Mouse (Mus musculus): ENCODE measurements around the gene Znrf4. TPM values are rescaled to one million over a fixed set of nuclear protein-coding genes. Genes with fewer than 3 reads are reported as not detected.

Znrf4 gene
- polyA plus RNA-seq, 1 experiment from 2014 or later, result 0.14 TPM

DNA sequence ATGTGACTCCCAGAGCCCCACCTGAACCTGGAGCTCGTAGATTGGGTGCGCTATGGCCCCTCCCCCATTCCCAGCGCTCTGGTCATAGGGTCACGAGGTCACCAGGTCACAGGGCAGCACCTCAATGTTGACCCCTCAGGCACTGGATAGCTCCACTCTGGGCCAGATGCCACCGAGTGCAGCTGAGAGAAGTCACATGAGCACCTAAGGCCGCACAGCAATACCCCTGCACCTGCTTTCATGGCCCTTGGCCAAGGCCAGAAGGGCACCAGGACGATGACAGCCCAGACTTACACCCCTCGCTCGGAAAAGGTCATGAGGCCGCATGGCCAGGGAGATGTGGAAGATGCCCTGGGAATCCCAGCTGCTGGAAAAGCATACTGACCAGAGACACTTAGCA is 41.7 kb downstream of the Znrf4 start:
- H3K4me3 ChIP-seq, result peak overlapping the region; percentile 24

GRCm38 (mm10) chr17:56470001-56470436 is 42.2 kb downstream of the Znrf4 start:
- Histone ChIP-seq H3K4me2 (replicated peaks) (peak overlapping the region; percentile 45), H3K36me3 (no peaks in the 10 kb centered on the region), H3K9me3 (no peaks in the 10 kb centered on the region), H3K27ac (replicated peaks) (peak overlapping the region; percentile 96), H3K4me1 (peaks cover 89% of the 10 kb centered on the region), H3K27me3 (no peaks in the 10 kb centered on the region), H3K4me3 (peak overlapping the region; percentile 24), H3K9ac (replicated peaks) (peak overlapping the region; percentile 37)
- WGBS, result 3% methylated on average over 25 of the region's 26 CpGs
- ATAC-seq (replicated peaks), result no peak

More for the DNA sequence above, 41.7 kb downstream of the Znrf4 start:
- peaks cover 83% of the 10 kb centered on the region for H3K4me1 ChIP-seq
- H3K9me3 ChIP-seq, result no peaks in the 10 kb centered on the region
- no peaks in the 10 kb centered on the region for H3K36me3 ChIP-seq
- H3K9ac ChIP-seq (replicated peaks), result 0 out of 2 replicates have a peak overlapping the region, but pooled peaks have one; percentile 37
- 26% methylated on average over 10 of the region's 10 CpGs for WGBS
- peak overlapping the region; percentile 96 for H3K27ac ChIP-seq (replicated peaks)
- ATAC-seq (replicated peaks), result no peak
- H3K4me2 ChIP-seq (replicated peaks), result peak overlapping the region; percentile 45
- no peaks in the 10 kb centered on the region for H3K27me3 ChIP-seq

DNA sequence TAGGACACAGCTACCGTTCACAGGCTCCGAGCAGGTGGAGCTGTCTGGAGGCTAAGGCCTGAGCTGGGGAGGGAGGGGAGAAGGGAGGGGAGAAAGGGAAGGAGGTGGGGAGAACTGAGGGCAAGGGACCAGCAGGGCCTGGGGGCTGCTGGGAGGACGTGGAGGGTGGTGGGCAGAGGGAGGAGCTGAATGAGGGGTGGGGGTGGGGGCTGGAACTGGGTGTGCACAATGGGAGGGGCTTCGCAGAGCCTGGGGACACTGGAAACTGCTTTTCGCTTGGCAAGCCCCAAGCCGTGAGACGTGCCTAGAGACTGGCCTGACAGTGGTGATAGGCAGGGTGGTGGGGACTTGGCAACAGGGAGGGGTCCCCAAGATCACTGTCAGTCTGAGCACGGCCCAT is 43.0 kb downstream of the Znrf4 start:
- no peaks in the 10 kb centered on the region for H3K36me3 ChIP-seq
- ATAC-seq (replicated peaks), result peak; percentile 12; the same call in 1 of the 2 replicates
- WGBS, result 5% methylated on average over 8 of the region's 8 CpGs
- peak overlapping the region; percentile 24 for H3K4me3 ChIP-seq
- peaks cover 96% of the 10 kb centered on the region for H3K4me1 ChIP-seq
- peak overlapping the region; percentile 37 for H3K9ac ChIP-seq (replicated peaks)
- no peaks in the 10 kb centered on the region for H3K9me3 ChIP-seq
- H3K4me2 ChIP-seq (replicated peaks), result peak overlapping the region; percentile 45
- peak overlapping the region; percentile 96 for H3K27ac ChIP-seq (replicated peaks)
- no peaks in the 10 kb centered on the region for H3K27me3 ChIP-seq

- Histone ChIP-seq H3K36me3 (no peaks in the 10 kb centered on the region), H3K4me2 (replicated peaks) (peak overlapping the region; percentile 45), H3K4me1 (peaks cover 98% of the 10 kb centered on the region), H3K4me3 (peak overlapping the region; percentile 24), H3K9me3 (no peaks in the 10 kb centered on the region), H3K9ac (replicated peaks) (0 out of 2 replicates have a peak overlapping the region, but pooled peaks have one; percentile 24), H3K27me3 (no peaks in the 10 kb centered on the region), H3K27ac (replicated peaks) (peak overlapping the region; percentile 96)
- ATAC-seq (replicated peaks), result 0 out of 2 replicates have a peak, but pooled peaks have one; percentile 5
- 50% methylated on average over 7 of the region's 7 CpGs for WGBS
Measured at GRCm38 (mm10) chr17:56468870-56469269, 43.4 kb downstream of the Znrf4 start.

DNA sequence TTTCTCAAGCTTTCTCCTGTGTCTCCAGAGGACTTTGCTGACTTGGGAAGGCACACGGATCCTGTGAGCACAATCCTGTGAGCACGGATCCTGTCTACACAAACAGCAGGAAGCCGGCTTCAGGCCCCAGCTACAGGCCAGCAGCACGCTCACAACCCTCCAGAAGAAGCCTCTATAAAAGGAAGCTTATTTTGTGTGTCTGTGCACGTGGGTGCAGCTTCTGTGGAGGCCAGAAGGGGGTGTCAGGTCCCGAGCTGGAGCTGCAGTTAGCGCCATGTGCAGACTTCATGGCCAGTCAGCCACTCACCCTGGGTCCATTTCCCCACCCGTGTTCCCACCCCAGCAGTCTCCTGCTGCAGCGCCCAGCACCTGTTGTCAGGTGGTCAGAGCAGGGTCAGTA is 43.9 kb downstream of the Znrf4 start:
- Histone ChIP-seq H3K36me3 (no peaks in the 10 kb centered on the region), H3K27me3 (no peaks in the 10 kb centered on the region), H3K9me3 (no peaks in the 10 kb centered on the region), H3K27ac (replicated peaks) (peak overlapping the region; percentile 96), H3K4me2 (replicated peaks) (peak overlapping the region; percentile 46), H3K4me1 (peaks cover 98% of the 10 kb centered on the region), H3K9ac (replicated peaks) (peak overlapping the region; percentile 25; the same call in 1 of the 2 replicates), H3K4me3 (no peak overlapping the region)
- ATAC-seq (replicated peaks), result no peak
- WGBS, result 87% methylated on average over 9 of the region's 9 CpGs

DNA sequence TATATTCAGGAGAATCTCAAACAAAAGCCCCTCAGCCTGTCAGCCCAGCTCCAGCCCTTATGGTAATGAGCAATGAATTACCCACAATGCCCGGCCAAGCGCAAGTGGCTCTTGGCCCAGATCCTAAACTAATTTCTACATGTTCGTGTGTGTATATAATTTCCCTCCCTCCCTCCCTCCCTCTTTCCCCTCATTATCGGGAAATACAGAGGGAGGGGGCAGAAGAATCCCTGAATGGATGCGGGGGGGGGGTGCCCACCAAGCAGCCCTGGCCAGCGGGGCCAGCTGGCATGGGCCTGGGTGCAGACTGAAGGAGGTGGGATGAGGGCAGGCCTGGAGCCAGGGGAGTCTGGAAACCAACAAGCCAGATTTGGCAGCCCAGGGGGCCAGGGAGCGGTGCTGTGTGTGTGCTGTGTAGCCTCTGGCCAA is 44.8 kb downstream of the Znrf4 start:
- H3K27ac ChIP-seq (replicated peaks), result peak overlapping the region; percentile 96
- H3K36me3 ChIP-seq, result no peaks in the 10 kb centered on the region
- 10% methylated on average over 6 of the region's 7 CpGs for WGBS
- H3K9ac ChIP-seq (replicated peaks), result peak overlapping the region; percentile 25
- no peaks in the 10 kb centered on the region for H3K9me3 ChIP-seq
- peak overlapping the region; percentile 28 for H3K4me3 ChIP-seq
- peaks cover 98% of the 10 kb centered on the region for H3K4me1 ChIP-seq
- peak; percentile 81 for ATAC-seq (replicated peaks)
- peak overlapping the region; percentile 46 for H3K4me2 ChIP-seq (replicated peaks)
- no peaks in the 10 kb centered on the region for H3K27me3 ChIP-seq

DNA sequence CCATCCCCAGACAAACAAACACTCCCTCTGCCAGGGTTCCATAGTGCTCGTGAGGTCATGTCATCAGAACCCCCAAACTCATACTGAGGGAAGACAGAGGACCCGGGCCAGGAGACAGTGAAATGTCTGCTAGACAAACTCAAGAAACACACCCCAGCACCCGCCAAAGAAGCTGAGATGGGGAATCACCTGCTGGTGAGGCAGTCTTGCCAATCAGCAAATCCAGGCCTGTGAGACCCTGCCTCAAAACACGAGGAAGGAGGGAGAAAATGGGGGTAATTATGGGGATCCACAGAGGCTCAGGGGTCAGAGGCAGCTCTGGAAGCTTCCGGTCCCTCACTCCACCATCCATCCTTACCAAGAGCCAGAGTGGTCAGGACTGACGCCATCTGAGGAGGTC is 45.5 kb downstream of the Znrf4 start:
- H3K4me1 ChIP-seq, result peaks cover 98% of the 10 kb centered on the region

DNA sequence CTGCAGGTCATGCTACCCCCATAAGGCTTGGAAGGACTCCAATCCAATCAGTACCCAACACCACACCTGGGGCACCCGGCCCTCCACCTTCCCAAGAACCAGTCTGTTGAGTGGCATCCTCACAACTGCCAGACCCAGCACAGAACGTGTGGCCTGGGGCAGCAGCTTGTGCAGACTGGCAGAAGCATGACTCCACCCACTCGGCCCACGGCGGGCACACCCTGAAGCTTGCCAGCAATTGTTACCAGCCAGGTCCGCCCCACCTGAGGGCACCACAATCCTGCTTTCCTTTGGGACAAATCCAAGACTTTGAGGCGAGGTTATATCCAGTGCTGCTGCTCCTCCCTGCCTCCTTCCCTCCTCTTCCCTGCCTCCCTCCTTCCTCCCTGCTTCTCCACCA is 47.4 kb downstream of the Znrf4 start:
- no peak overlapping the region for H3K9ac ChIP-seq (replicated peaks)
- H3K9me3 ChIP-seq, result no peaks in the 10 kb centered on the region
- WGBS, result 53% methylated on average over 7 of the region's 7 CpGs
- no peak for ATAC-seq (replicated peaks)
- H3K4me1 ChIP-seq, result peaks cover 98% of the 10 kb centered on the region
- peak overlapping the region; percentile 96 for H3K27ac ChIP-seq (replicated peaks)
- H3K4me2 ChIP-seq (replicated peaks), result no peak overlapping the region
- H3K4me3 ChIP-seq, result no peak overlapping the region
- no peaks in the 10 kb centered on the region for H3K36me3 ChIP-seq
- H3K27me3 ChIP-seq, result no peaks in the 10 kb centered on the region

More for the DNA sequence above, 45.5 kb downstream of the Znrf4 start:
- Histone ChIP-seq H3K36me3 (no peaks in the 10 kb centered on the region), H3K4me2 (replicated peaks) (peak overlapping the region; percentile 46), H3K27ac (replicated peaks) (peak overlapping the region; percentile 96), H3K27me3 (no peaks in the 10 kb centered on the region), H3K4me3 (peak overlapping the region; percentile 28), H3K9me3 (no peaks in the 10 kb centered on the region), H3K9ac (replicated peaks) (peak overlapping the region; percentile 29; the same call in 1 of the 2 replicates)
- ATAC-seq (replicated peaks), result no peak
- WGBS, result 26% methylated on average over 6 of the region's 6 CpGs

- Histone ChIP-seq H3K9me3 (no peaks in the 10 kb centered on the region), H3K4me1 (peaks cover 98% of the 10 kb centered on the region), H3K4me2 (replicated peaks) (no peak overlapping the region), H3K4me3 (no peak overlapping the region), H3K9ac (replicated peaks) (no peak overlapping the region), H3K27me3 (no peaks in the 10 kb centered on the region), H3K36me3 (no peaks in the 10 kb centered on the region), H3K27ac (replicated peaks) (peak overlapping the region; percentile 96; the same call in 1 of the 2 replicates)
- ATAC-seq (replicated peaks), result no peak
- WGBS, result 88% methylated on average over 2 of the region's 2 CpGs
Measured at GRCm38 (mm10) chr17:56464345-56464744, 47.9 kb downstream of the Znrf4 start.

- peak overlapping the region; percentile 94 for H3K27ac ChIP-seq (replicated peaks)
- H3K4me3 ChIP-seq, result no peak overlapping the region
- H3K9ac ChIP-seq (replicated peaks), result no peak overlapping the region
Measured at GRCm38 (mm10) chr17:56463500-56463899, 48.7 kb downstream of the Znrf4 start.

GRCm38 (mm10) chr17:56462835-56463455 is 49.3 kb downstream of the Znrf4 start:
- ATAC-seq (replicated peaks), result no peak
- Histone ChIP-seq H3K9me3 (no peaks in the 10 kb centered on the region), H3K4me1 (peaks cover 97% of the 10 kb centered on the region)

More at GRCm38 (mm10) chr17:56463500-56463899, 48.7 kb downstream of the Znrf4 start:
- no peaks in the 10 kb centered on the region for H3K9me3 ChIP-seq
- no peaks in the 10 kb centered on the region for H3K27me3 ChIP-seq
- H3K36me3 ChIP-seq, result no peaks in the 10 kb centered on the region
- 31% methylated on average over 1 of the region's 1 CpGs for WGBS
- H3K4me1 ChIP-seq, result peaks cover 98% of the 10 kb centered on the region
- peak overlapping the region; percentile 65 for H3K4me2 ChIP-seq (replicated peaks)
- no peak for ATAC-seq (replicated peaks)

More at GRCm38 (mm10) chr17:56462835-56463455, 49.3 kb downstream of the Znrf4 start:
- Histone ChIP-seq H3K27me3 (no peaks in the 10 kb centered on the region), H3K36me3 (peaks cover 1% of the 10 kb centered on the region; the same call in 1 of the 2 replicates), H3K9ac (replicated peaks) (peak overlapping the region; percentile 55), H3K4me2 (replicated peaks) (peak overlapping the region; percentile 65), H3K27ac (replicated peaks) (peak overlapping the region; percentile 94), H3K4me3 (peak overlapping the region; percentile 59)
- 3% methylated on average over 17 of the region's 17 CpGs for WGBS

All from forebrain, embryonic 15.5 days (tissue).